Mouse (Mus musculus) MEL-GATA-1-ER (cell line): ENCODE data around the gene Tmem125.
"Not testable (repeated sequence)": the region's sequence is repeated elsewhere in the genome, so short reads cannot be mapped to it uniquely, and the experiment has no call there.

Experiments
- DNase-seq: peaks from one replicate; pipeline ENCODE4 v3.0.0-alpha.2; 2012; ENCODE audit warnings: low read depth; ENCODE audit errors: extremely low read depth

Gene Tmem125

GRCm38 (mm10) chr4:118537801-118538200, 6.0 kb downstream of the Tmem125 start:
- no peak for DNase-seq

- DNase-seq: no peak
Measured at GRCm38 (mm10) chr4:118535610-118536009, 8.2 kb downstream of the Tmem125 start.

GRCm38 (mm10) chr4:118533605-118534004, 10.2 kb downstream of the Tmem125 start:
- DNase-seq: no peak

- DNase-seq: no peak
Measured at GRCm38 (mm10) chr4:118533156-118533555, 10.7 kb downstream of the Tmem125 start.

- DNase-seq: no peak
Measured at GRCm38 (mm10) chr4:118532663-118533062, 11.2 kb downstream of the Tmem125 start.

- no peak for DNase-seq
Measured at GRCm38 (mm10) chr4:118527720-118528119, 16.1 kb downstream of the Tmem125 start.

GRCm38 (mm10) chr4:118527335-118527681, 16.5 kb downstream of the Tmem125 start:
- DNase-seq: no peak

- no peak for DNase-seq
Measured at GRCm38 (mm10) chr4:118526408-118527334, 17.2 kb downstream of the Tmem125 start, which contains the start of gene 2610528J11Rik. Gene 2610528J11Rik, plus strand, starts transcription at chr4:118526999.

- DNase-seq: no peak
Measured at GRCm38 (mm10) chr4:118525779-118526178, 18.1 kb downstream of the Tmem125 start.

- DNase-seq: no peak
Measured at GRCm38 (mm10) chr4:118523976-118524375, 19.9 kb downstream of the Tmem125 start.

- no peak for DNase-seq
Measured at GRCm38 (mm10) chr4:118522248-118522647, 21.6 kb downstream of the Tmem125 start.

GRCm38 (mm10) chr4:118518208-118518607, 25.6 kb downstream of the Tmem125 start:
- DNase-seq: no peak

- no peak for DNase-seq
Measured at GRCm38 (mm10) chr4:118517497-118518146, 26.2 kb downstream of the Tmem125 start.

GRCm38 (mm10) chr4:118516699-118517496, 26.9 kb downstream of the Tmem125 start:
- DNase-seq: peak; percentile 26

GRCm38 (mm10) chr4:118509050-118509449, 34.8 kb downstream of the Tmem125 start:
- no peak for DNase-seq

- DNase-seq: not testable (repeated sequence)
Measured at GRCm38 (mm10) chr4:118507171-118507570, 36.7 kb downstream of the Tmem125 start.

GRCm38 (mm10) chr4:118505551-118505950, 38.3 kb downstream of the Tmem125 start:
- DNase-seq: no peak

GRCm38 (mm10) chr4:118500792-118501191, 43.1 kb downstream of the Tmem125 start:
- DNase-seq: no peak

GRCm38 (mm10) chr4:118500171-118500724, 43.6 kb downstream of the Tmem125 start:
- DNase-seq: no peak
